Mouse (Mus musculus): ENCODE measurements around the gene Cast.

DNA sequence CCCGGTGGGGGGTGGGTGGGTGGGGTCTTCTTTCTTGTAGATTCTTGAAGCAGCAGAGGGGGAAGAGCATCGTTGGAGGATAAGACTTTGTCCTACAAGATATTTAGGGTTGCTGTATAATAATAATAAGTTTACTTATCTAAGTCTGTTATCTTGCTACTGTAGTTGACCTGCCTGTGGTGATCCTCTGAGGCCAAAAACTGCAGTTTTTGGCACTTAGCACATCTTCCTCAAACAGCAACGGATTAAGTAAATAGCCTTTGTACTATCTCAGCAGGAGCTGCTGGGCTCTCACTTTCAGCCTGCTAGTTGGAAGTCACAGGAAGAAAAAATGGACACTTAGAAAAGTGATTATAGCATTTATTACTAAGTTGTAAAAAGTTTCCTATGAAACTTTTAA, 112.4 kb downstream of the Cast start:
- no peak for TF ChIP-seq RAD21 (IDR thresholded peaks at IDR 0.05; ENCODE audit: low read depth, low read length)
- TF ChIP-seq HCFC1 (IDR thresholded peaks at IDR 0.05; ENCODE audit: low read depth, low read length): no peak
- 0 out of 2 replicates have a peak, but pooled peaks have one; percentile 23 for TF ChIP-seq TCF12 (IDR thresholded peaks at IDR 0.05; ENCODE audit: low read depth, low read length)
- no peak for TF ChIP-seq POLR2A (IDR thresholded peaks at IDR 0.05; ENCODE audit: control insufficient read depth in 1 of 2, insufficient read depth in 1 of 2, low read depth in 1 of 2, low read length in 2 of 2, poor library complexity in 1 of 2)
- TF ChIP-seq POLR2AphosphoS5 (IDR thresholded peaks at IDR 0.05; ENCODE audit: borderline replicate concordance, low read depth, low read length): no peak
- no peak for TF ChIP-seq CTCF (IDR thresholded peaks at IDR 0.05 in 2 of 3, conservative IDR thresholded peaks at IDR 0.05 in 1 of 3; ENCODE audit: control insufficient read depth in 1 of 3, insufficient read depth in 1 of 3, low read depth in 2 of 3, low read length in 3 of 3, poor library complexity in 1 of 3, severe bottlenecking in 1 of 3)

All from MEL (cell line).